ENCODE assay signal across 8 mouse cellular contexts in genomic region chr16:31878052-31878451, GRCm38 (mm10). TPM values are rescaled to one million over a fixed set of nuclear protein-coding genes. Genes with fewer than 3 reads are reported as not detected.
"Had no signal": no experiment of that assay in that cellular context is flagged by ENCODE, and none has a peak within 500 bp of the region (broad histone marks: within the 10 kb centered on the region; RNA-seq: fewer than 3 reads in every experiment).

No protein-coding gene starts in this region.

- H3K4me3 ChIP-seq: liver, embryonic 13.5 days; midbrain, embryonic 12.5 days; midbrain, embryonic 15.5 days; neural tube, embryonic 13.5 days had no signal

- H3K27ac ChIP-seq: liver, embryonic 13.5 days; macrophage; midbrain, embryonic 12.5 days; midbrain, embryonic 15.5 days; neural tube, embryonic 13.5 days had no signal

- H3K4me1 ChIP-seq: midbrain, embryonic 12.5 days; midbrain, embryonic 15.5 days had no signal

RNA-seq across cellular contexts. Expression of gene Meltf, which starts 0.6 kb away (rescaled TPM):
- total RNA-seq: liver, adult 2 months; megakaryocyte, adult 5-6 weeks had no signal
- polyA plus RNA-seq: liver, adult 2 months; macrophage; small intestine, adult 2 months had no signal

RNA-seq across cellular contexts. Expression of gene Pigz, which starts 55.6 kb away (rescaled TPM):
- total RNA-seq: megakaryocyte, adult 5-6 weeks had no signal
